Mouse (Mus musculus): ENCODE measurements around the gene Wnt7a.

The Wnt7a gene

DNA sequence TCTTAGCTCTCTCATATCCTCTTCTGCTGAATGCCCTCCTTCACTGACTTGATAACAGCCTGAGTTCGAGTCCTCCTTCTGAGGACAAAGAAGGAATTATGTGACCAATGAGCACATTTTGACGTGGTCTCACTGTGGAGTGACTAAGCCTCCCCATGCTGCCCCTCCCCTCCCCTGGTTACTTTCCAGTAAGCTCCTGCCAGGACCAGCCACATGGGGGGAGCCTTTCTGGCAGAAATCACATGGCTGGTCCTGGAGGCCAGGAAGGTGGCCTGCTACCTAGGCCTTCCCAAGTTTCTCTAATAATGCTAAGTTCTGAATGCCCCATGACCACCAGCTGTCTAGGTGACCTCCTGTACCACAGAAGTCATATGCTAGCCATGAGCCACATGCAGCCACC is 27.3 kb downstream of the Wnt7a start:
- no peak for DNase-seq

DNA sequence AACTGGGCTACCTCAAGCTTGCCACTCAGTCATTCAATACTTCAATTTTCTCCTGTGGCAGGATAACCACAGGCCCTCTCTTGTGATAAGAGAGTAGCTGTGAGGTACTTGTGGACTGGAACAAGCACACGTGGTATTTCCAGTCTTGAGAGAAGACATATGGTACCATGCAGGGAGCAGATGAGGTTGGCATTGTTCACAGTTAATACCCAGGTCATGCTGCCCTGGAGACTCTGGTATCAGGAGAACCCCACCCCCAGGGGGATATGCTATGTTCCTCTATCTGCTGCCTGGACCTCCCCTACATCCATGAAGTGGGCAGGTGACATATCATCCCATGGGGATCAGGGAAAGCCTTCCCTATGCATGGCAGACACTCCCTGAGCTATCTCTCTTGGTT is 27.9 kb downstream of the Wnt7a start:
- DNase-seq = no peak

DNA sequence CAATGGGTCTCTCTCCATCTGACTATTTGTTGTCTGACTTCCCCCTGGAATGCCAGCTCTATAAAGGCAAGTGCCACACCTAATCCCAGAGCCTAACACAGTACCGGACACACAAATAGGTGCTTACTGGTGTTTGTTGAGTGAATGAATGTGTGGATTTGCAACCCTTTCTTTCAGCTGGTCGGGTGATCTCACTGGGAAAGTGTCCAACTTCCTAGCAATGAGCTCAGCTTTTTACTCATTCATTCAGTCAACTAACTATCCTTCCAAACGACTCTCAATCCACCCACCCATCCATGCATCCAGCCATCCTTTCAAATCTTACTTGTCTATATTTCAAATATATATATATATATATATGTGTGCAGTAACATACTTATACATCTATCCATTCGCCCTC is 31.3 kb downstream of the Wnt7a start:
- no peak for DNase-seq

DNA sequence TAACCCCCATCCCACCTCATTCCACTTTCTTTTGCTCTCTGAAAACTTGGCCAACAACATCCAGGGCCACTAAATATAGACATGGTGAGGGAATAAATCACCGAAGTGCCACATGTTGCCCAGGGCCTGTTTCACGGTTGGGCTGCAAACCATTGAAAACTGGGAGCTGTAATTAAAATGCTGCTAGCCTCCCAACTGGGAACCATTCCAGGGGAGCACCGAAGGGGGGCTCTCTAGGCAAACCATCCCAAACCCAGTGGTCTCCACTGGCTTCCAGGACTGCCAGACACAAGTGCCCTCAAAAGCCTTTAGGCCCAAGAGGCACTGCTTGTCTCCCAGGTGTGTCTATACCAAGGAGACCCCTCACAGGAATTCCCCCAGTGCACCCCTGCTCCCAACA is 31.9 kb downstream of the Wnt7a start:
- no peak for DNase-seq

DNA sequence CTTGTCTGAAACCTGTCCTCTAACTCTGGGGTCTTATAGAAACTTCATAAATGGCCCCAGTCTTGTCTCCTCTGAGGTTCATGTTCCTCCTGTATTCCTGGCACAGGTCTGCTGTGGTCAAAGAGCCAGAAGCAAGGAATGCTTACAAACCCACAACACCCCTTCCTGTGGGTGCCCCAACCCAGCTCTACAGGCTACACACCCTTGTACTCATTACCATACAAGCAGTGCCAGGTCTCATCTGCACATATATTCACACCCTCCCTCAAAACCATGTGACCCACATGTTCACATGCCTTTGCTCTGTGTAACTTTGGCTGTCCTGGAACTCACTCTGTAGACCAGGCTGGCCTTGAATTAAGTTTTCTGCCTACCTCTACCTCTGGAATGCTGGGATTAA is 38.2 kb downstream of the Wnt7a start:
- no peak for DNase-seq

DNA sequence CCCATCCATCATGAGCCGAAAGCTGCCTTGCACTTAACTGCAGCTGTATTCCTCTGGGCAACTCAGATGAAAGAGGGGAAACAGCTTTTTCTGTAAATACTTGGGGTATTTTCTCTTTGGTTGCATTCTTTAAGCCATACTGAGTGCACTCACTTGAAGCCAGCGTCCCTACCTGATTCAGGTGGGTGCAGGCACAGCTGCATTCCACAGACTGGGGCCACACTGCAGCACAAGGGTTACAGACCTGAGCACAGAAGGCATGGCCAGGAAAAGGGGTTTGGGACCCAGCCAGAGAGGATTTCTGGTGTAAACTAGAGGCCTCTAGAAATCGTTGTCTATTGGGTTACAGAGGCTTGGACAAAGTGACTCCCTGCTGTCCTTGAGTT is 38.6 kb downstream of the Wnt7a start:
- no peak for DNase-seq

DNA sequence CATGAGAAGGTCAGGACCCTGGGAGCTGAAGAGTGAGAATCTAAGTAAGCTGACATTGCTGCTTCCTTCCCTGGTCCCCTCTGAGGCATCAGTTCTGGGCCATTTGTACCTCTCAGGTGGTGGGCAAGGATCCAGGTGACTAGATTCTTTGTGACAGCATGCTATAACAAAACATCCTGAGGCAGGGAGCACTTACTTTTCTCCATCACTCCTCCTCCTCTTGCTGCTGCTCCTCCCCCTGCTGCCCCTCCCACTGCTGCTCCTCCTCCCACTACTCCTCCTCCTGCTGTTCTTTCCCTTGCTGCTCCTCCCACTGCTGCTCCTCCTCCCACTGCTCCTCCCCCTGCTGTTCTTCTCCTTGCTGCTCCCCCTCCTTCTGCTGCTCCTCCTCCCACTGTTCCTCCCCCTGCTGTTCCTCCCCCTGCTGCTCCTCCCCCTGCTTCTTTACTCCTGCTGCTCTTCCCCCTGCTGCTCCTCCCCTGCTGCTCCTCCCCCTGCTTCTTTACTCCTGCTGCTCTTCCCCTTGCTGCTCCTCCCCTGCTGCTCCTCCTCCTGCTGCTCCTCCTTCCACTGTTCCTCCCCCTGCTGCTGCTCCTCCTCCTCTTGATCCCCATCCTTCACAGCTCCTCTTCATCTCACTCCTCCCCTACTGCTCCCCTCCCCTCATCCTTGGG is 39.1 kb downstream of the Wnt7a start:
- peak; percentile 48 for DNase-seq

DNA sequence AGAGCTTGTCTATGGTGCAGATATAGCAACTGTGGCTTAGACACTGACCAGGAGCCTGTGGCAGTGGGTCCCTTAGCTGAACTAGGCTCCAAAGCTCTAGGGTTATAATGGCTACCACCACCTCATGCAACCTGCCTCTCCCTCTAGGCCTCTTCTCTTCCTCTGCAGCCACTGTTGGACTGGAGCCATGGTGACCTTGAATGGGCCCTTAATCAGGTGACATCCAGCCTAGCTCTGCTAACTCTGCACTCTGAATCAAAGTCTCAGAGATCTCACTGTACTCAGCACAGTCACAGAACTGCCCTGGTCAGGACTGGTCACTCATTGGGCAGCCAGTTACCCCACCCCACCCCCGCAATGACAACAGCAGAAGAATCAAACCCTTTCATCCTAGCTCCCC is 44.4 kb downstream of the Wnt7a start:
- peak; percentile 17 for DNase-seq

DNA sequence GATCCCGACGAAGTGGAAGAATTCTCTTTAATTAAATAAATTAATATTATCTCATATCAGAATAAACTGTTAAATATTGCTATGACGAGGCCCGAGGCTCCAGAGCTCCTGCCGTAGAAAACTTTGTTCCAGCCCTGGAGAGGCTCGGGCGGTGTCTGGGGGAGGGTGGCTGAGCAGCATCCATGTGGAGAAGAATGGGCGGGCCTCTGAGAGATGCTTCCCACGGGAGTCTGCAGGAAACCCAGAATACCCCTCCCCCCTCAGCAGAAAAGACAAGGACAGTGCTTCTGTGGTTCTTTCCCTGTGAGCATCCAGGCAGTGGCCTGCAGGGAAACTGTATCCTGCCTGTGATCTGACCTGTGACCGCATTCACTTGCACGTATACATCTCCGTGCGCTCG is 45.7 kb downstream of the Wnt7a start:
- DNase-seq = no peak

DNA sequence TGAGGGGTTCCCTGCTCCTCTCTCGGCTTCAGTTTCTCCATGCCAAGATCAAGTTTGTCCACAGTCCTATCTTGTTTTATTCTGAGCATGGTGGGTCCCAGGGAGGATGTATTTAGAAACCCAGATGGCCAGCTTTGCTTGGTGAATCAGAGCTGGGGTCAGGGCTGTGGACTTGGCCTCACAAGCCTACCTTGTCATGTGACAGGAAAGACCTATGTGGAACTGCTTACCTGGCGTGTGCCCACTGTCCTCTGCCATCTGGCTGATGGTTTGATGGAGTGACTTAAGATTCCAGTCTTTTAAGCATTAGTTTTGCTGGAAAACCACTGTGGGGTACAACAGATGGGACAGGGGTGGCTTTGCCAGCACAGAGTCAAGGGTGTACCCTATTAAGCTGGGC is 48.4 kb downstream of the Wnt7a start:
- no peak for DNase-seq

DNA sequence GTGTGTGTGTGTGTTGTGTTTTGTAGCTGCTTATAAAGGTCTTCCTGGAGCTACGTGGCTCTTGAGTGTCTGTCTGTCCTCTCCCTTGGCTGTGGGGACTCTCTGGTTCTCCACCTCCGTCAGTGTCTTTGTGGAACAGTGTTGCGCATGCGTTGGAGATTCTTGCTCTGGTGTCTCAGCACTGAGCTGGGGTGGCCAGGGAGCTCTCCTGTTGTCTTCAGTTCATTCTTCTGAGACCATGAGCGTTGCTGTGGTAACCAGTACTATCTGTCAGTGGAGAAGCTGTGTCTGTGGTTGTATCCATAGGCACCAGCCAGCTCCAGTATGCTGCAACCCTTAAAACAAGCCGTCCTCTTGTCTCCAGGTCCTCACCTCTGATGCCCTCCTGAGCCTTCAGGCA is 50.2 kb downstream of the Wnt7a start:
- no peak for DNase-seq

DNA sequence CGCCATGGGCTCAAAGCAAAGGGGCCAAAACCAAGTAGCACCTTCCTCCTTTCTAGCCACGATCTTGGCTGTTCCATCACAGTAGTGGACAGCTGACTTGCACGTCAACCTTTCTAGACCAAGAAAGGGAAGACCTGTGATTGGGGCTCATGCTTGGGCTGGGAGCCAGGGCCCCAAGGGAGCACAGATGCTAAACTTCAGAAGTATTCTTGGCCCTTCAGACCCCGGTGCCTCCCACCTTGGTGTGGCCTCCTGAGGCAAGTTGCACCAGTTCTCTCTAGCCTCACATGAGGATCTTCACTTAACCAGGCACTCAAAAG is 50.8 kb downstream of the Wnt7a start:
- DNase-seq = no peak

DNA sequence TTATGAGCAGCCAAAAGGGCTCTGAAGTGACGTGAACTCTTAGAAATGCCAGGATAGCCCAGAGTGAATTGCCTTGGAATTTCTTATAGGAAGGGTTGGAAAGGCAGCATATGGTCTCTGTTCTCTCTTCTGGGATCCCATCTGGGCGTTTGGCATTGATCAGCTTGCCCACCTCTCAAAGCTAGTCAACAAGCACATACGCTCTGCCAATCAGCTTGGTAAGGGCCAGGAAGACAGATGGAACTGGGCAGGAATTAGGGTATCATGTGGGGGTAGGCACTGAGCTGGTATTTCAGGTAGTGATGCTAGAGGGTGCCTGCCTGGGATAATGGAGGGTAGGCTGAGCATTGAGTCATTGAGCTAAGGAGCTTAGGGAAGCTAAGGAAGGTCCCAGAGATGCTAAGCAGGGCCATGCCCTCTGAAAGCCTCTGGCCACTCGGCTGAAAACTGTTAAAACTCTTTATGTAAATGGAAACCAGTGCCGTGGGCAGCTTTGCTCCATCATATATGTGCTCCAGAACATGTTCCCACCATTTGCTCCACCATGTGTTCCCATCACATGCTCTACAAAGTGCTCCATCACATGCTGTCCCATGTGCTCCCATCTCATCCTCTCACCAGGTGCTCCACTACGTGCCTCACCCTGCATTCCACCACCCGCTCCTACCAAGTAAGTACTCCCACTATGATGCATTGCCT is 51.3 kb downstream of the Wnt7a start:
- no peak for DNase-seq

DNA sequence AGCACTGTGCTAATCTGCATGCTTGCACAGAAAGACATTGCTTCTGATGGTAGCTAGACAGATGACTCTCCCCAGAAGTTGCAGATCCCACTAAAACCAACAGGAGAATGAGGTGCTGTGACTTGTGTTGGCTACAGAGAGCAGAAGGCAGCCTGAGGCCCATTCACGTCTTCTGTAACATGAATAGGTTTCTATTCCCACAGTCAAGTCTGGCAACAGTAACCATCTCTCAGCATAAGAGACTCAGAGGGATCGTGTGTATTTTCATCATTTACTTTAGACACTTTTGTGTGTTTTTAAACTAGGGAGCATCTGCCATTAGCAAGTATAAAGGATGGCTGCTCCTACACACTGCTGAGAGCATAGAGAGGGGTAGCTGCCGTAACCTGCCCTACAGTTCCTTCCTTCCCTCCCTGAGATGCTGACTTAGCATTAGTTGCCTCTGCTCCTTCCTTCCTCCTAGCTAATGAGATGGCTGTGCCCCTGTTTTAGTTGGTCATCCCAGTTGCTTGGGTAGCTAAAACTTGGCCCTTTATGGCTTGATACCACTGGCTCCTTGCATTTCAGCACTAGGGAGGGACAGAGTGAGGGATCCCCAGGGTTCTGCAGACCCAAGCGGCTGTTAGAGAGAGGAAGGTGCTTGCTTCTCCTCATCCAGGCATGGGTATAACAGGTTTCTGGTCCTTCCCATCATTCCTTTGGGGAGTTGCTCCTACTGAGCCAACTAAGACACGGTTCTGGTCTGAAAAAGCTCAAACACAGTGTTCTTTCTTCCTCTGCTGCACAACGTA is 52.1 kb downstream of the Wnt7a start:
- DNase-seq = no peak

DNA sequence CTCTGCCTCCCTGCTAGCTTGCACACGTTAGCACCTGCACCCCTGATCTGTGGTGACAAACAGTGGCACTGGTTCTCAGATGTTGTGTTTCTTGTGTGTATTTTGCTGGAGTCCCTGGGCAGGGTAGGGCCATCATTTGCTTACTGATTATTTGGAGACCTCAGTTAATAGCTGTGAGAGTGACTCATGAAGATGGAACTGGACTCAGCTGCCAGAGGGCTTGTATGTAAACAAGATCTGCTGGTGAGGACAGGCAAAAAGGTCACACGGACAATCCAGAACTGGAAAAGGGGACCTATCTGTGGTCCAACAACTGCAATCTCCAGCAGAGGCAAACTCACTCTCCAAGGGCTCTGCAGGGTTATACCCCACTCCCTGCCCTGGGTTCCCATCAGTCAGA is 52.8 kb downstream of the Wnt7a start:
- no peak for DNase-seq

DNA sequence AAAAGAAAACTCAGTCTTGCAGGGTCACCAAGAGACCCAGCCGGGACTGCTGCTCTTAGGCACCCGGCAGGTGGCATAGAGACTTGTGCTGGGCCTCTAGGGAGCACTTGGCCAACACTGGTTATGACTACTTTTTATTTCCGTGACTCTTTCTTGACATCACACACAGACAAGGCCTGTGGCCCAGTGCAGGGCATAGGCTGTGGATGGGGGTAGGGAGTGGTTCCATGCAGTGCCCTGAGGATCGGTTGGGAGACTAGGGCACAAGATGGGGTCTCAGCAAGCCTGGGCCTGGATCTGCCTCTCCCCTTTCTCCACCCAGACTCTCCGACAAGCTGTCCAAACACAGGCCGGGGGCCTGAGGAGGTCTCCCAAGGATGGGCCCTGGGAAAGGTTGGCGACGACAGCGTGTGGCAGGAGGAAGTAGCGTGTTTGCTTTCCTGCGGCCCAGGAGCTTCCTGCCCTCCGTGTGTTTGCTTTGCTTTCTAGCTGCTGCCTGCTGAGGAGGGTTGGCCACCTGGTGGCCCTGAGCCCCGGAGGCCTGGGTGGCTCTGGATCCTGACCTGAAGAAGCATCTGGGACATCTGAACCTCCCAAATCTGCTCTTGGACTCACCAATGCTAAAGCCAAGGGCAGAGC is 53.8 kb downstream of the Wnt7a start:
- no peak for DNase-seq

DNA sequence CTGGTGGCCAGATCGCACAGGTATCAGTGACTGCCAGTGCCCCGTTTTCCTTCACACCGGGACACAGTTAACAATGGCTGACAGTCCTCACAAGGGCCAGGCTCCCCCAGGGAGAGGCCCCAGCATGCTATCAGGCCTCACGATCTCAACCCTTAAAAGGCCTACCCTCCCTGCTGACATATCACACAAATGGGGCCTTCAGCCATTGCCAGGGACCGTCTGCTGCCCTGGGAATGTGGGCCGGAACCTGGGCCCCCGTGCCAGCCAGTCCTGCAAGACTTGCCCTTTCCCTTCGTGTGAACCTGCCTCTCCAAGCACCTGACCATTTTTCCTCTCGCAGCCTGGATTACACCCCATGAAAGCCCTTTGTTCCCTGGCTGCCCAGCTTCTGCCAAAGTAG is 61.5 kb downstream of the Wnt7a start:
- no peak for DNase-seq

DNA sequence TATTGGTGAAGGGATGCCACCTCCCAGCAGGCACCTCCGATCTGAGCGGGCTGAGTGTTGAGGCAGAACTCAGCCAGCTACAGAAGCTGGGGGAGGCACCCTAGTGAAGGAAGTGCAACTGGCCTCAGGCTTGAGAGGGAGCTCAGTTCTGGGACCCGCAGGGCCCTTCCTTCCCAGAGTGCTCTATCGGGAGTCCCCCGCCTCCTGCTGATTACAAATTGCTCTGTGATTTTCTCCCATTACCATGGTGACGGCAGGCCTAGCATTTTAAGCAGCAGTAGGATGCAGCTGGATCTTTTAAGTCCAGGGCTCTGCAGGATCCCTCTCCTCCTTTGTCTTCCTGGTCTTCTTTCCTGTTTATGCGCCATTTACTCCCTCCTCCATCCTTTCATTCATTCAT is 63.4 kb downstream of the Wnt7a start:
- no peak for DNase-seq

DNA sequence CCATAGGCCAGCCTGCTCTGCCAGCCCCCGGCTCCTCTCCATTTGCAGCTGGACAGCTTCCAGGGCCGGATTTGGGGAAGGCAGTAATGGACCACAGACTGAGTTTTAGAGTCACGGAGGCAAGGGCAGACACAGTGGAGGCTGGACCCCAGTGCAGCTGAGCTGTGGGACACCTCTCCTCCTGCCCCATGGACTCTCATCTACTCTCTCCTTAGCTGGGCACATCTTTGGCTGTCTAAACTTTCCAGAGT is 64.3 kb downstream of the Wnt7a start:
- DNase-seq = no peak

DNA sequence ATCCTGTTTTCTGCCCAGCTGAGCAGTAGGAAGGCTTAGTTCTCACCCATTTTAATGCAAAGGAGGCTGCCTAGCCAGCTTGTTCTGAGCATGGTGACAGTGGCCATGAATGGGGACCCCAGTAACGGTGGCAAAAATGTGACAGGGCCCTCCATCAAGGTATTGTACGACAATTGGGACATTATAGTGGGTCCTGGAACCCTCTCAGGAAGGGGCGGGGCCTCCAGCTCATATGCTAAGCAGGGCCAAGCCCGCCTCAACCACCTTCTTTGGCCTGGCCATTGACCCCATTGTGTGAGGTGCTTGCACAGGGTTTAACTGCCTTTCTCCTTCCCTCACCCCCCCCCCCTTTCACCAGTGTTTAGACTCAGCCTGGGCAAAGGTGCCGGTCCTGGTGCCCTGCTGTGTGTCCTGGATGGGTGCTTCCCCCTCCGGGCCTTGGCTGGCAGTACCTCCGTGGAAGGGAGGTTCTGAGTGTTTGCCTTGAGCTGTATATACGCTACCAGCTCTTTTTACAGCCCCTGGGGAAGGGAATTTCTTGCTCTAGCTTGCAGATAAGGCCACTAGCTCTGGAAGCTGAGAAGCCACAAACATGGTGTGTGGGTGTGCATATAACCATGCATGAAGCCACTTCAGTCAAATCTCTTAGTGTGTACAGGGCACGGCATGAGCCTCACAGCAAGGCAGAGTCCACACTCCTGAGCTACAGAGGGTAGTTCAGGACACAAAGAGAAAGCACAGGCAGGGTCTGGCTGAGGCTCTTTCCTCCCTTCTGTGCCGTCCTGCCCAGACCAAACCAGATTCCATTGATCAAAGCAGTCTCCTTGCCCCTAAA is 64.9 kb downstream of the Wnt7a start:
- DNase-seq = no peak

DNA sequence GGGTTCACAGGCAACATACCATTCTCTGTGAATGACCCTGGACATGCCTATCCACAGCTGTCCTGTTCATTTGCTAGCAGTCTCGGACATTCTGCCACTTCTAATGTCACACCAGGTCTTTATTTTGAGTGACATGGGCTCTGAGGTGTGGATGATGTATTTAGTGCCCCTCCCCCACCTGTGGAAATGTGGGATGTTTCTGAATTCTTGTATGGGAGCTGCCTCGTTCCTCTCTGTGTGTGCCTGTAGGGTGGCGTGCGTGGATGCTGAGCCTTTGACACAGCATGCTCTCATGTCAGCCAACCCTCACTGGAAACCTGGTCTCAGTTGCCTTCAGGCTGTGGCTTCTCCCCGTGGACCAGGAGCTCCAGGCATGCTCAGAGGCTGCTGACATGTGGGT is 66.1 kb downstream of the Wnt7a start:
- DNase-seq = no peak

DNA sequence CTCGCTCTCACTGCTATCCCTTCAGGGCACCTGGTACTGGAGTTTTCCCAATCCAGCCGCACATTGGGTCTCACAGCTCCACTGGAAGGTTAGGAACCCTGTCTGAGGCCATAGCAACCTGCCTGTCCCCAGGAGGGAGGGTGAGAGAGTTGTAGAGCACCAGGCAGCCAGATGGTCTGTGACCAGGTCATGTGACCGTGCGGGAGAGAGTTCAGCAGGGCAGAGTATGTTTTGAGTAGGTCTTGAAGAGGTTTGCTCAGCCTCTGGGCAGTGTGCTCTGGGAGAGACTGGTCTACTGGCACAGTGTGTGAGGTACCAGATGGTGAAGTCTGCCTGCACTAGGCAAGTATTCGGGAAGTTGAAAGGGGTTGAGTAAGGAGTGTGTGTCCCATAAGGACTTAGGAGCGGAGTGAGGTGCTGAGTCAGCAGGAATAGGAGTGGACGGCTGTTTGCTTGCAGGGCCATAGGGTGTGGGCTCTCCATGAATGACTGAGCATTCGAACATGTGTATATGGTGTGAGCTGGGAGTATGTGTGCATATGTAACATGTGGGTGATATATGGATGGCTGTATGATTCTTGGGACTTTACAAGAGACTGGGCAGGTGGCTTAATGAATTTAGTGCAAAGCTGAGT is 71.4 kb downstream of the Wnt7a start:
- DNase-seq = peak; percentile 34

DNA sequence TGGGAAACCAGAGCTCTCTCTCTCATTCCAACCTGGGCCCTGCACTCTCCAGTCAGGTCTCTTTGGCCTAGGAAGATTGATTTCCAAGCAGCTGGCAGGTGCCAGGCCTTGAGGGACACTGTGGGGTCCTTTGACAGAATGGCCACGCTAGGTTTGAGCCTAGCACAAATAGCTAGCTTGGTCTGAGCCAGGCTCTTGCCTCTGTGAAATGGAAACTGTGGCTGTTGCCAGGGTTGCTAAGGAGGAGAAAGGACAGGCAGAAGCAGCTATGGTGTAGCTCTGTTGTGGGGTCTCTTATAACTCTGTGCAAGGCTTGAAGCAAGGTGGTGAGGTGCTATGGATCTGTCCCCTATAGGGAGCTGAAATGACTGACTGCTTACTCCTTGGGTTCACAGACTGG is 75.7 kb downstream of the Wnt7a start:
- DNase-seq = no peak
